Mouse (Mus musculus): Measurements from ENCODE around the gene Ip6k1. TPM values are rescaled to one million over a fixed set of nuclear protein-coding genes. Genes with fewer than 3 reads are reported as not detected.

The Ip6k1 gene
- polyA plus RNA-seq, 2 experiments: 13.3 to 30.9 TPM

- H3K36me3 ChIP-seq (replicated peaks; ENCODE audit: control insufficient read depth, insufficient read depth, low read depth): peaks cover 44% of the 10 kb centered on the region
- no peaks in the 10 kb centered on the region for H3K27me3 ChIP-seq (ENCODE audit: control insufficient read depth, insufficient read depth, low read length)
- 56% methylated on average over 10 of the region's 10 CpGs for WGBS (ENCODE audit: insufficient replicate concordance)
- ATAC-seq (ENCODE audit: insufficient read depth) (no peak), DNase-seq (ENCODE audit: low read depth in 3 of 3, low spot score in 3 of 3) (no peak)
- H3K9me3 ChIP-seq (ENCODE audit: control insufficient read depth, low read length): no peaks in the 10 kb centered on the region
- peak overlapping the region; percentile 82 for H3K27ac ChIP-seq
- H3K9ac ChIP-seq (replicated peaks): peak overlapping the region; percentile 93
- peak overlapping the region; percentile 93 for H3K4me2 ChIP-seq (ENCODE audit: low read depth)
- TF ChIP-seq EP300 (IDR thresholded peaks at IDR 0.05; ENCODE audit: low read depth) (no peak), CTCF (IDR thresholded peaks at IDR 0.05; ENCODE audit: low read depth) (no peak)
- H3K4me1 ChIP-seq (replicated peaks; ENCODE audit: control insufficient read depth in 2 of 2, insufficient read depth in 2 of 2, low read length in 1 of 2): peaks cover 25% of the 10 kb centered on the region in 2 experiments
- peak overlapping the region; percentile 80 to 95 for H3K4me3 ChIP-seq (ENCODE audit: insufficient read depth in 1 of 2, low read depth in 2 of 2, low read length in 2 of 2)
Measured at GRCm38 (mm10) chr9:108093586-108093985, 91.3 kb downstream of the Ip6k1 start.

- peak within 1 kb of the TSS; percentile 93 for H3K4me2 ChIP-seq (ENCODE audit: low read depth)
- H3K27ac ChIP-seq: peak within 1 kb of the TSS; percentile 96
- H3K27me3 ChIP-seq (ENCODE audit: control insufficient read depth, insufficient read depth, low read length): no peaks in the 10 kb centered on the region
- H3K4me3 ChIP-seq (ENCODE audit: insufficient read depth in 1 of 2, low read depth in 2 of 2, low read length in 2 of 2): peak within 1 kb of the TSS; percentile 95 to 98
- peaks cover 37% of the 10 kb centered on the region for H3K36me3 ChIP-seq (replicated peaks; ENCODE audit: control insufficient read depth, insufficient read depth, low read depth)
- TF ChIP-seq CTCF (IDR thresholded peaks at IDR 0.05; ENCODE audit: low read depth) (peak; percentile 36), EP300 (IDR thresholded peaks at IDR 0.05; ENCODE audit: low read depth) (0 out of 2 replicates have a peak, but pooled peaks have one; percentile 15)
- WGBS (ENCODE audit: insufficient replicate concordance): 0% methylated on average over 52 of the region's 52 CpGs
- peak within 1 kb of the TSS; percentile 93 for H3K9ac ChIP-seq (replicated peaks)
- ATAC-seq (ENCODE audit: insufficient read depth) (peak; percentile 85), DNase-seq (ENCODE audit: low read depth in 3 of 3, low spot score in 3 of 3) (peak; percentile 95 to 96 (median 96))
- peaks cover 25 to 27% of the 10 kb centered on the region in 2 experiments for H3K4me1 ChIP-seq (replicated peaks; ENCODE audit: control insufficient read depth in 2 of 2, insufficient read depth in 2 of 2, low read length in 1 of 2)
- H3K9me3 ChIP-seq (ENCODE audit: control insufficient read depth, low read length): no peaks in the 10 kb centered on the region
Measured at GRCm38 (mm10) chr9:108094184-108094941, 92.1 kb downstream of the Ip6k1 start, which contains the start of gene Apeh. TSS of gene Apeh (minus strand) at chr9:108094606.

- DNase-seq (ENCODE audit: low read depth in 3 of 3, low spot score in 3 of 3): peak; percentile 93 to 95 (median 94)
- WGBS (ENCODE audit: insufficient replicate concordance): 0% methylated on average over 16 of the region's 16 CpGs
- peaks cover 25 to 27% of the 10 kb centered on the region in 2 experiments for H3K4me1 ChIP-seq (replicated peaks; ENCODE audit: control insufficient read depth in 2 of 2, insufficient read depth in 2 of 2, low read length in 1 of 2)
Measured at GRCm38 (mm10) chr9:108094998-108095411, 92.7 kb downstream of the Ip6k1 start.

GRCm38 (mm10) chr9:108095518-108095917, 93.2 kb downstream of the Ip6k1 start:
- peak overlapping the region; percentile 93 for H3K4me2 ChIP-seq (ENCODE audit: low read depth)
- TF ChIP-seq CTCF (IDR thresholded peaks at IDR 0.05; ENCODE audit: low read depth): peak; percentile 90
- TF ChIP-seq EP300 (IDR thresholded peaks at IDR 0.05; ENCODE audit: low read depth): no peak
- H3K9ac ChIP-seq (replicated peaks): peak overlapping the region; percentile 85
- peak overlapping the region; percentile 95 to 98 for H3K4me3 ChIP-seq (ENCODE audit: insufficient read depth in 1 of 2, low read depth in 2 of 2, low read length in 2 of 2)
- ATAC-seq (ENCODE audit: insufficient read depth): peak; percentile 20; the same call in 1 of the 2 replicates
- H3K4me1 ChIP-seq (replicated peaks; ENCODE audit: control insufficient read depth in 2 of 2, insufficient read depth in 2 of 2, low read length in 1 of 2): peaks cover 25 to 27% of the 10 kb centered on the region in 2 experiments
- under 1% methylated on average over 3 of the region's 3 CpGs for WGBS (ENCODE audit: insufficient replicate concordance)
- peak; percentile 76 to 82 (median 79) for DNase-seq (ENCODE audit: low read depth in 3 of 3, low spot score in 3 of 3)
- no peaks in the 10 kb centered on the region for H3K9me3 ChIP-seq (ENCODE audit: control insufficient read depth, low read length)
- peak overlapping the region; percentile 96 for H3K27ac ChIP-seq
- H3K36me3 ChIP-seq (replicated peaks; ENCODE audit: control insufficient read depth, insufficient read depth, low read depth): peaks cover 25% of the 10 kb centered on the region
- H3K27me3 ChIP-seq (ENCODE audit: control insufficient read depth, insufficient read depth, low read length): no peaks in the 10 kb centered on the region

More at GRCm38 (mm10) chr9:108094998-108095411, 92.7 kb downstream of the Ip6k1 start:
- Histone ChIP-seq H3K4me3 (ENCODE audit: insufficient read depth in 1 of 2, low read depth in 2 of 2, low read length in 2 of 2) (peak overlapping the region; percentile 95 to 98), H3K4me2 (ENCODE audit: low read depth) (peak overlapping the region; percentile 93), H3K36me3 (replicated peaks; ENCODE audit: control insufficient read depth, insufficient read depth, low read depth) (peaks cover 30% of the 10 kb centered on the region), H3K27ac (peak overlapping the region; percentile 96), H3K9ac (replicated peaks) (peak overlapping the region; percentile 85), H3K9me3 (ENCODE audit: control insufficient read depth, low read length) (no peaks in the 10 kb centered on the region), H3K27me3 (ENCODE audit: control insufficient read depth, insufficient read depth, low read length) (no peaks in the 10 kb centered on the region)
- ATAC-seq (ENCODE audit: insufficient read depth): peak; percentile 86
- TF ChIP-seq EP300 (IDR thresholded peaks at IDR 0.05; ENCODE audit: low read depth) (peak; percentile 94), CTCF (IDR thresholded peaks at IDR 0.05; ENCODE audit: low read depth) (no peak)

Data from liver, embryonic 14.5 days (tissue).